Mouse (Mus musculus): ENCODE measurements around the gene Ppy. TPM values are rescaled to one million over a fixed set of nuclear protein-coding genes. Genes with fewer than 3 reads are reported as not detected.

Gene Ppy
- polyA plus RNA-seq, 1 experiment from 2014 or later: not detected

DNA sequence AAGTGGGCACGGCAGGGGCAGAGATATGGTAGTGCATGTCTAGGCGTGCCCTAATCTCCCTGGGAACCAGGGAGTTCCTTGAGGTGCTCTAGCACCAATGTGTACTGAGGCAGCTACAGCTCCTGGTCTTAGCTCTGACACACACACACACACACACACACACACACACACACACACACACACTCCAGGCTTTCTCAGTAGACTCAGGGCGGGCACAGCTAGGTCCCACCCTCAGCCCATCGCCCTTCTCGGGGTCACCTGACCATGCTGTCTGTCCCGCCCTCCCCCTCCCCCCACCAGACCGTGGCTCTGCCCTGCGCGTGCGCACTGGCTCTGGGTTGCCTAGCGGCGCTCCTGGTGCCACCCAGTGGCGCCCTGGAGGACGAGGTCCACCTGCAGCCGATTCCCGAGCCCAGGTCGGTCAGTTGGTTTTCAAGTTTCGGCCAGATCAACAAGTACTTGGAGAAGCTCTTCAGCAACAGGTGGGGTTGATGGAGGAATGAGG lies 4.2 kb downstream of the Ppy start:
- H3K9me3 ChIP-seq (ENCODE audit: control insufficient read depth, low read length): no peaks in the 10 kb centered on the region
- ATAC-seq: peak; percentile 93
- H3K27me3 ChIP-seq (replicated peaks; ENCODE audit: control insufficient read depth, insufficient read depth, low read length): no peaks in the 10 kb centered on the region; the same call in 1 of the 2 replicates
- no peaks in the 10 kb centered on the region for H3K36me3 ChIP-seq (ENCODE audit: control insufficient read depth, insufficient read depth, low read length)
- peak overlapping the region; percentile 55 for H3K4me2 ChIP-seq (ENCODE audit: low read length)
- no peak overlapping the region for H3K27ac ChIP-seq (ENCODE audit: low read depth, low read length)
- peaks cover 2% of the 10 kb centered on the region for H3K4me1 ChIP-seq (ENCODE audit: control insufficient read depth, insufficient read depth, low read depth, low read length)
- peak overlapping the region; percentile 51; the same call in 1 of the 2 replicates for H3K9ac ChIP-seq (ENCODE audit: low read depth, low read length)
- H3K4me3 ChIP-seq (ENCODE audit: low read length): peak overlapping the region; percentile 34
- WGBS: 7% methylated on average over 16 of the region's 18 CpGs

GRCm38 (mm10) chr11:102096446-102096845 lies 4.7 kb downstream of the Ppy start:
- no peak overlapping the region for H3K27ac ChIP-seq (ENCODE audit: low read depth, low read length)
- 73% methylated on average over 5 of the region's 5 CpGs for WGBS
- no peaks in the 10 kb centered on the region for H3K9me3 ChIP-seq (ENCODE audit: control insufficient read depth, low read length)
- no peaks in the 10 kb centered on the region; the same call in 1 of the 2 replicates for H3K27me3 ChIP-seq (replicated peaks; ENCODE audit: control insufficient read depth, insufficient read depth, low read length)
- peak overlapping the region; percentile 55 for H3K4me2 ChIP-seq (ENCODE audit: low read length)
- H3K4me3 ChIP-seq (ENCODE audit: low read length): no peak overlapping the region
- H3K36me3 ChIP-seq (ENCODE audit: control insufficient read depth, insufficient read depth, low read length): no peaks in the 10 kb centered on the region
- no peak for ATAC-seq
- H3K4me1 ChIP-seq (ENCODE audit: control insufficient read depth, insufficient read depth, low read depth, low read length): peaks cover 2% of the 10 kb centered on the region
- H3K9ac ChIP-seq (ENCODE audit: low read depth, low read length): peak overlapping the region; percentile 51; the same call in 1 of the 2 replicates

DNA sequence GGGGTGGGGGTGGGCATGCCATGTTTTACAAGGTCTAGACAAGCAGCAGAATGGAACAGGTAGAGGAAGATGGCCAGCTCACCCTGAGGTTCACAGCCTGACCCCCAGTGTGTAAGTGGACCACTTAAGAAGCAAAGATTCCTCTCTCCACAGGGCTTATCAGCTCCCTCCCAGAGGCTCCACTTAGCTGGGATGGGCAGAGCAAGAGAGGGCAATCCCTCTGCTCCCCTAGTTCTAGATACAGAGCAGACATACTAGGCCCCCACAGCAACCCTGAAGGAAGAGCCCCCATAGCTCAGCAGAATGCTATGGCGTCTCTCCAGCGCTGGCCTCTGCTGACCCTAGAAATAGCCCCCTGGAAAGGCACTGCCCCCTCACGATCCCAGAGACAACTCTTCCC lies 5.4 kb downstream of the Ppy start:
- H3K36me3 ChIP-seq (ENCODE audit: control insufficient read depth, insufficient read depth, low read length): no peaks in the 10 kb centered on the region
- H3K27ac ChIP-seq (ENCODE audit: low read depth, low read length): no peak overlapping the region
- H3K27me3 ChIP-seq (replicated peaks; ENCODE audit: control insufficient read depth, insufficient read depth, low read length): no peaks in the 10 kb centered on the region; the same call in 1 of the 2 replicates
- no peak for ATAC-seq
- no peak overlapping the region for H3K4me2 ChIP-seq (ENCODE audit: low read length)
- no peaks in the 10 kb centered on the region for H3K9me3 ChIP-seq (ENCODE audit: control insufficient read depth, low read length)
- WGBS: 68% methylated on average over 3 of the region's 3 CpGs
- no peak overlapping the region for H3K4me3 ChIP-seq (ENCODE audit: low read length)
- no peak overlapping the region for H3K9ac ChIP-seq (ENCODE audit: low read depth, low read length)
- peaks cover 2% of the 10 kb centered on the region for H3K4me1 ChIP-seq (ENCODE audit: control insufficient read depth, insufficient read depth, low read depth, low read length)

DNA sequence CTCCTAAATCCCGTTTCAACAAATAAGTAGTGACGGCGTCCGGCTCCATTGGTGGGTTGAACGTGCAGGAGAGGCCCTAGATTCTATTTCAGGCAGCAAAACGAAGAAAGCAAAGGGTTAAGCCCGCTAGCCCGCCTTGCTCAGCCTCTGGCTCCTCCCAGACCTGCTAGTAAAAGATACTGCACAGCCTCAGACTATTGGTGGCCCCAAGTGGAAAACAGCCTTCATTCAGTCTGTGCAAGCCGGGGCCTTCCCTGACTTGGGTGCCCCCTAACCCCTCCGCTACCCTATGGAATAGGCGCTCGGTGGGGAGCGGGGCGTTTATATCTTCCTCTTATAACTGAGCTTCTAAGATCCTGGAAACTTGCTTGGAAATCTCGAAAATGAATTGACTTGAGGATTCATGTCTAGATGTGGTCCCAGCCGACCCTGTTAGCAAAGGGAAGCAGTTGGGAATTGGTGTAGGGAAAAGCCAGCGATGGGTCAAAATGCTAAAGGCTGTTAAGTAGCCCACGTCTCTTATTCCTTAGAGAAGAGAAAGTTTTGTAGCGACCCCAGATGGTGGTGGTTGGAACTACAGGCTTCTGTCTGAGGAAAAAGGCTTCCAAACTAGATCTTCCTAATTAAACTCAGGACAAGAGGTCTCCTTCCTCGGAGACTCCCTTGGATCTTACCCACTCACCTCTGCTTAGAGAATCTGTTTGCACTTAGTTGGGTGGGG lies 11.9 kb downstream of the Ppy start:
- Histone ChIP-seq H3K9me3 (ENCODE audit: control insufficient read depth, low read length) (no peaks in the 10 kb centered on the region), H3K4me2 (ENCODE audit: low read length) (peak overlapping the region; percentile 72), H3K9ac (ENCODE audit: low read depth, low read length) (peak overlapping the region; percentile 87), H3K4me1 (ENCODE audit: control insufficient read depth, insufficient read depth, low read depth, low read length) (peaks cover 14% of the 10 kb centered on the region), H3K36me3 (ENCODE audit: control insufficient read depth, insufficient read depth, low read length) (peaks cover 4% of the 10 kb centered on the region; the same call in 1 of the 2 replicates), H3K27me3 (replicated peaks; ENCODE audit: control insufficient read depth, insufficient read depth, low read length) (no peaks in the 10 kb centered on the region), H3K27ac (ENCODE audit: low read depth, low read length) (peak overlapping the region; percentile 97), H3K4me3 (ENCODE audit: low read length) (peak overlapping the region; percentile 80)
- peak; percentile 46 for ATAC-seq
- WGBS: under 1% methylated on average over 20 of the region's 20 CpGs

DNA sequence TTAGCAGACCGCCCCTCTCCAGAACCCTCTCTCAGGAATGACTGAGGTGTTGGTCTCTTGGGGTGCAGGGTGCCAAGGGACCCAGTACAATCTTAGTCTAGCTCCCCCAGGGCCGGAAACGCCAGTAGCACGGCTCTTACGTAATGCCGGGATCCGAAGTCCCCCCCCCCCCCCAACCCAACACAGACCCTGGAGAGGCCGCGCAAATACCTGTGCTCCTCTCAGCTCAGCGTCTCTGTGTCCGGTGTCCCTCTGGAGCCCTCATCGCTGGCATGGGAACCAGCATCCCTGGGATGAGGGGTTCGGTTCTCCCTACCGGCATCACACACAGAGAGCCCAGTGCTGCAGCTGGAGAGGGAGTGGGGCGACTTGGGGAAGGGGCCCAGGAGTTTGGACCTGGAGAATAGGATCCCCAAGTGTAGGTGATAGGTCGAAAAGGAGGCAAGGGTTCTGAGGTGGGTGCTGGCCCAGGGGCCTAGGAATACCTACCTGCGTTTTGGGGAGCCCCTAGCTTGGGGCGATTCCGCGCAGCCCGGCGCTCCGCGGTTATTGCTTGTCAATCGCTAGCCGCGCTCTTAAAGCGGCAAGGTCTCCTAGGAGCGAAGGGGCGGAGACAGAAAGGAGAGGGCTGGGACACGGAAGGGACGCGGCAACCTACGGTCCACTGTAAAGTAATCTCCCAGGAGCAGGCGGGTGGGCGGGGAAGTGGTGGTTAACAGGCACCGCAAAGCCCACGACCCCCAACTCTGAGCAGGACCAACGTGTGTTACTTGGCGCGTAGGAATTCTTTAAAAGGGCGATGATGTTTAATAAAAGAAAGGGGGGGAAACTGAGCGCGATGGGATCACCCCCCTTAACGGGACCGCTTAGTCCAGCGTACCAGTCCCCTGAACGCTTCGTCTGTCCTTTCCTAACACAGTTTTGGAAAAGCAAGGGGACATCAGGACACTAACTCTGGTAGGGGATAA lies 12.9 kb downstream of the Ppy start, which contains the start of gene Mpp2:
Mpp2 (minus strand) TSS at position 585 of the 968 bp plus-strand sequence.
- peak; percentile 66 for ATAC-seq
- H3K9ac ChIP-seq (ENCODE audit: low read depth, low read length): peak within 1 kb of the TSS; percentile 87
- H3K4me3 ChIP-seq (ENCODE audit: low read length): peak within 1 kb of the TSS; percentile 80
- peak within 1 kb of the TSS; percentile 72 for H3K4me2 ChIP-seq (ENCODE audit: low read length)
- H3K27me3 ChIP-seq (replicated peaks; ENCODE audit: control insufficient read depth, insufficient read depth, low read length): no peaks in the 10 kb centered on the region
- under 1% methylated on average over 49 of the region's 49 CpGs for WGBS
- peak within 1 kb of the TSS; percentile 97 for H3K27ac ChIP-seq (ENCODE audit: low read depth, low read length)
- H3K36me3 ChIP-seq (ENCODE audit: control insufficient read depth, insufficient read depth, low read length): peaks cover 4% of the 10 kb centered on the region; the same call in 1 of the 2 replicates
- no peaks in the 10 kb centered on the region for H3K9me3 ChIP-seq (ENCODE audit: control insufficient read depth, low read length)
- peaks cover 16% of the 10 kb centered on the region for H3K4me1 ChIP-seq (ENCODE audit: control insufficient read depth, insufficient read depth, low read depth, low read length)

GRCm38 (mm10) chr11:102087081-102087751 lies 13.9 kb downstream of the Ppy start:
- H3K9ac ChIP-seq (ENCODE audit: low read depth, low read length): peak overlapping the region; percentile 87
- under 1% methylated on average over 37 of the region's 39 CpGs for WGBS
- peaks cover 25% of the 10 kb centered on the region for H3K4me1 ChIP-seq (ENCODE audit: control insufficient read depth, insufficient read depth, low read depth, low read length)
- H3K4me2 ChIP-seq (ENCODE audit: low read length): peak overlapping the region; percentile 72
- H3K4me3 ChIP-seq (ENCODE audit: low read length): peak overlapping the region; percentile 80
- peaks cover 4% of the 10 kb centered on the region; the same call in 1 of the 2 replicates for H3K36me3 ChIP-seq (ENCODE audit: control insufficient read depth, insufficient read depth, low read length)
- H3K27ac ChIP-seq (ENCODE audit: low read depth, low read length): peak overlapping the region; percentile 97
- no peaks in the 10 kb centered on the region for H3K9me3 ChIP-seq (ENCODE audit: control insufficient read depth, low read length)
- H3K27me3 ChIP-seq (replicated peaks; ENCODE audit: control insufficient read depth, insufficient read depth, low read length): no peaks in the 10 kb centered on the region
- ATAC-seq: peak; percentile 84

DNA sequence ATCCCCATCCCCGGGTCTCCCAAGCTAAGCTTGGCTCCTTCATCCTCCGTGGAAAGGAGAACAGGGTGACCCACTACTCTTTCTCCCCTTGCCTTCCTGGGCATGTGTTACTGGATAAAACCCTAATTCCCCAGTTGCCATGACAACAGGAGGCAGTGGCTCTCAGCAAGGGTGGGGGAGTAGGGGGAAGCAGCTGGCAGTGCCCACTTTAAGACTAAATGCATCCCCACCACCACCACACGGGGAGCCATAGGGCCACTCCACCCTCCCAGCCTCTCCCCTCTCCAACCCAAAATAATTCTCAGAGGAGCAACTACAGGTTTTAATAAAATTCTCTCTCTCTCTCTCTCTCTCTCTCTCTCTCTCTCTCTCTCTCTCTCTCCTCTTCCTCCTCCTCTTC lies 14.8 kb downstream of the Ppy start:
- peak overlapping the region; percentile 87 for H3K9ac ChIP-seq (ENCODE audit: low read depth, low read length)
- H3K4me1 ChIP-seq (ENCODE audit: control insufficient read depth, insufficient read depth, low read depth, low read length): peaks cover 33% of the 10 kb centered on the region
- WGBS: 9% methylated on average over 3 of the region's 3 CpGs
- H3K4me2 ChIP-seq (ENCODE audit: low read length): peak overlapping the region; percentile 72
- no peaks in the 10 kb centered on the region for H3K9me3 ChIP-seq (ENCODE audit: control insufficient read depth, low read length)
- peak overlapping the region; percentile 80 for H3K4me3 ChIP-seq (ENCODE audit: low read length)
- ATAC-seq: no peak
- H3K27me3 ChIP-seq (replicated peaks; ENCODE audit: control insufficient read depth, insufficient read depth, low read length): no peaks in the 10 kb centered on the region
- peaks cover 4% of the 10 kb centered on the region; the same call in 1 of the 2 replicates for H3K36me3 ChIP-seq (ENCODE audit: control insufficient read depth, insufficient read depth, low read length)
- peak overlapping the region; percentile 97 for H3K27ac ChIP-seq (ENCODE audit: low read depth, low read length)

DNA sequence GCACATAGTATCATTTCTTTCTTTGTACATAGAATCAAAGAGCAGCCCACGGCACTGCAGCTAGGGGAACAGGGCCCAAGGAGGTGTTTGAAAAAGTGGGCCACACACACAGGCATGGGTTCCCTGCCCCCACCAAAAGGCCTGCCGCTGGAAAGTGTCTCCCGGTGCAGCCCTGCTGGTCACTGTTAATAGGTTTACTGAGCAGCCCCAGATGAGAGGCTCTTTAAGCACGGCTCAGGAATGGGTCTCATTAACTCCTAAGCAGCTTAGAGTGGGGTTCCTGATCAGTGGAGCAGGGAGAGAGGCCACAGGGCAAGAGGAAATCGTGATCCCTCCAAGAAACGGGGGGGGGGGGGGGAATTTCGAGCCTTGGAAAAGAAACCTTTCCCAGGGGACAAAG lies 17.0 kb downstream of the Ppy start:
- H3K9ac ChIP-seq (ENCODE audit: low read depth, low read length): no peak overlapping the region
- 33% methylated on average over 6 of the region's 7 CpGs for WGBS
- H3K4me2 ChIP-seq (ENCODE audit: low read length): no peak overlapping the region
- H3K27ac ChIP-seq (ENCODE audit: low read depth, low read length): no peak overlapping the region
- H3K36me3 ChIP-seq (ENCODE audit: control insufficient read depth, insufficient read depth, low read length): peaks cover 4% of the 10 kb centered on the region; the same call in 1 of the 2 replicates
- no peak for ATAC-seq
- H3K27me3 ChIP-seq (replicated peaks; ENCODE audit: control insufficient read depth, insufficient read depth, low read length): no peaks in the 10 kb centered on the region
- H3K4me1 ChIP-seq (ENCODE audit: control insufficient read depth, insufficient read depth, low read depth, low read length): peaks cover 29% of the 10 kb centered on the region
- H3K9me3 ChIP-seq (ENCODE audit: control insufficient read depth, low read length): no peaks in the 10 kb centered on the region
- H3K4me3 ChIP-seq (ENCODE audit: low read length): no peak overlapping the region

All from hindbrain, embryonic 16.5 days (tissue).